Mouse (Mus musculus) testis, postnatal 10 days (tissue): ENCODE measurements around the gene Mgarp.
A peak's percentile ranks its signal among the peaks of the same experiment; 100 is the strongest.

Experiments used
- DNase-seq: peaks from one replicate; pipeline ENCODE4 v3.0.0; 2021; ENCODE audit warnings: low spot score

The Mgarp gene

GRCm38 (mm10) chr3:51339734-51340551 is 56.6 kb downstream of the Mgarp start:
- peak; percentile 72 for DNase-seq

GRCm38 (mm10) chr3:51339378-51339733 is 57.2 kb downstream of the Mgarp start:
- no peak for DNase-seq
